Mouse (Mus musculus) kidney, embryonic 15.5 days (tissue): ENCODE results near the gene 1110059E24Rik. TPM values are rescaled to one million over a fixed set of nuclear protein-coding genes. Genes with fewer than 3 reads are reported as not detected.
A peak's percentile ranks its signal among the peaks of the same experiment; 100 is the strongest.

Experiments used
- ATAC-seq: fragments of 200-750 bp; cut with Nextera tagmentation; replicated peaks from 2 replicates; pipeline ENCODE4 v1.8.0; 2017; ENCODE audit warnings: moderate TSS enrichment; ENCODE audit not compliant: low FRiP score
- H3K27ac ChIP-seq: fragments of 300-500 bp; sonication (generic); 2 replicates; pipeline ENCODE4 v1.5.1; 2015; ENCODE audit warnings: mild to moderate bottlenecking, inconsistent platforms
- H3K27me3 ChIP-seq: fragments of 300-500 bp; sonication (generic); 2 replicates; pipeline ENCODE4 v1.6.1; 2015; ENCODE audit warnings: inconsistent platforms
- H3K36me3 ChIP-seq: fragments of 300-500 bp; sonication (generic); 2 replicates; pipeline ENCODE4 v1.6.1; 2015; ENCODE audit warnings: inconsistent platforms
- H3K4me1 ChIP-seq: fragments of 300-500 bp; sonication (generic); 2 replicates; pipeline ENCODE4 v1.6.1; 2015; ENCODE audit warnings: inconsistent platforms
- H3K4me2 ChIP-seq: fragments of 300-500 bp; sonication (generic); 2 replicates; pipeline ENCODE4 v1.6.1; 2015; ENCODE audit warnings: moderate library complexity, mild to moderate bottlenecking, inconsistent platforms
- H3K4me3 ChIP-seq: fragments of 300-500 bp; sonication (generic); replicated peaks from 2 replicates; pipeline ENCODE4 v1.5.1; 2015; ENCODE audit warnings: mild to moderate bottlenecking, inconsistent platforms
- H3K9ac ChIP-seq: fragments of 300-500 bp; sonication (generic); 2 replicates; pipeline ENCODE4 v1.6.1; 2015; ENCODE audit warnings: mild to moderate bottlenecking, inconsistent platforms
- H3K9me3 ChIP-seq: fragments of 300-500 bp; sonication (generic); replicated peaks from 2 replicates; pipeline ENCODE4 v1.6.1; 2016; ENCODE audit warnings: inconsistent platforms
- WGBS: fragments of 180-500 bp; shearing (Covaris S2); methylation state at CpG from one replicate; pipeline ENCODE4 v1.1.7; 2015; ENCODE audit warnings: mixed read lengths; 5-methylcytosine and 5-hydroxymethylcytosine counted together
- polyA plus RNA-seq: library from polyadenylated mRNA; unstranded; fragments of >200 nt; fragmentation: Nextera tagmentation; extraction: Ambion mirVana; gene quantifications from 2 replicates; pipeline ENCODE4 v1.2.1, GENCODE M21; 2015

Gene 1110059E24Rik
- polyA plus RNA-seq, result 61.9 and 62.2 TPM in 2 replicates

DNA sequence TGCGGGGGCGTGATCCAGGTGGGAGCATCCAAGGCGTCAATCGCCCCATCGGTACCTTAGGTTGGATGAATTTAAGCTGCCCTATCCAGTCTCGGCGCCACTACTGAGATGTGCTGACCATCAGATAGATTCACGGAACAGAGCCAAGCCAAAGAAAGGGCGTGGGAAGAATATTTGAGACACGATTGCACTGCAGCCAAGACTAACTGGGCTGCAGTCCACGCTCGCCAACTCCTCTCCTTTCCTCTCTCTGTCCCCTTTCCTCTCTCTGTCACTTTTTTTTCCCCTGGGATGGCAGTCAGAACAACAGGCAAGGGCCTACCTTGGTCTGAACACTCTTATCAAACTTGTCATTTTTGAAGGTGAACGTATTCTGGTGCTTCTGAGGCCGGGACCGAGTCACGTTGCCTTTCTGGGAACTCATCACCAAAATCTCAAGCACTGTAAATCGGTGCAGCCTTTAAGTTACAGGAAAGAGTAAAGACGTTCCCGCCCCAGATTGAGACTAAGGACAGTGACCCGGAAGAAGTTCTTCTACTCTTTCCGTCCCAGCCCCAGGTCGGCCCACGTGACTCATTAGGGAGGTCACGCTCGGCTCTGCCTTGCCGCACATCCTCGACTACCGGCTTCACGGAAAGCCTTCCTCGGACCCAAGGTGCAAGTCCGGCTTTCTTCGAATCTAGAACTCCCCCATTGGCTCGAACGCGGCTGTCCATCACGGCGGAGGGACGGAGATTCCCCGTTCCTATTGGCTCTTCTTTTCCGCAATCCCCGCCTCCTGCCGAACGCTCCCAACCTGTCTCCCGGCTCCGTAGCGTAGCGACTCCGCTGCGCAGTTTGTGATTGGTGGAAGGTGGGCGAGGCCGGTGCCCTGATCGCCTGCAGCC lies at the start of gene 1110059E24Rik:
TSS of gene 1110059E24Rik (minus strand) at position 692 of the 887 bp plus-strand sequence.
- Histone ChIP-seq H3K27me3 (no peaks in the 10 kb centered on the region), H3K9ac (peak within 1 kb of the TSS; percentile 92), H3K9me3 (no peaks in the 10 kb centered on the region), H3K27ac (peak within 1 kb of the TSS; percentile 99), H3K36me3 (no peaks in the 10 kb centered on the region), H3K4me3 (peak within 1 kb of the TSS; percentile 73), H3K4me2 (peak within 1 kb of the TSS; percentile 72), H3K4me1 (peaks cover 25% of the 10 kb centered on the region)
- ATAC-seq, result peak; percentile 99
- WGBS, result 7% methylated on average over 52 of the region's 52 CpGs

DNA sequence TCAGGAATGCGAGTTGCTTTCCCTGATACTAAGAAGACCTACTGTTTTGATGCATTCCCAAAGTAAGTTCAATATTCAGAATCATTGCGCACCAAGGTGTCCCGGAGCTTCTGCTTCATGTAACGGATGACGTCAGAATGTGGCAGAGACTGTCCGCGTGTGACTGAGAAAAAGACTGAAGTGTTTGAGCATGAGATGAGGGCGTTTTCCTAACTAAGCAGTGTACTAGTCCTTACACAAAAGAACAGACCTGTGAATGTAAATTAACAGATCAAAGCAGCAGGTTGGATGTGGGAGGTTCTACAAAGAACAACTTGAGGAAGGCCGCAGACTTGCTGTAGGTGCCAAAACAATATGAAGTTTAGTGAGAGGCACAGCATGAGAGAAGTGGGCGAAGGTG lies 28.2 kb upstream of the 1110059E24Rik start:
- Histone ChIP-seq H3K4me3 (no peak overlapping the region), H3K9ac (no peak overlapping the region)
- 95% methylated on average over 10 of the region's 10 CpGs for WGBS

GRCm38 (mm10) chr19:21680091-21680490 lies 27.3 kb upstream of the 1110059E24Rik start:
- WGBS, result 95% methylated on average over 3 of the region's 3 CpGs
- peaks cover 45% of the 10 kb centered on the region for H3K36me3 ChIP-seq
- H3K27me3 ChIP-seq, result no peaks in the 10 kb centered on the region
- H3K27ac ChIP-seq, result no peak overlapping the region
- no peak overlapping the region for H3K9ac ChIP-seq
- H3K4me1 ChIP-seq, result no peaks in the 10 kb centered on the region
- H3K4me2 ChIP-seq, result no peak overlapping the region
- no peaks in the 10 kb centered on the region; the same call in 1 of the 2 replicates for H3K9me3 ChIP-seq
- no peak overlapping the region for H3K4me3 ChIP-seq
- ATAC-seq, result no peak

More for the DNA sequence above, 28.2 kb upstream of the 1110059E24Rik start:
- Histone ChIP-seq H3K9me3 (no peaks in the 10 kb centered on the region), H3K36me3 (peaks cover 46% of the 10 kb centered on the region), H3K4me2 (no peak overlapping the region), H3K4me1 (no peaks in the 10 kb centered on the region), H3K27ac (no peak overlapping the region), H3K27me3 (no peaks in the 10 kb centered on the region)
- ATAC-seq, result no peak

DNA sequence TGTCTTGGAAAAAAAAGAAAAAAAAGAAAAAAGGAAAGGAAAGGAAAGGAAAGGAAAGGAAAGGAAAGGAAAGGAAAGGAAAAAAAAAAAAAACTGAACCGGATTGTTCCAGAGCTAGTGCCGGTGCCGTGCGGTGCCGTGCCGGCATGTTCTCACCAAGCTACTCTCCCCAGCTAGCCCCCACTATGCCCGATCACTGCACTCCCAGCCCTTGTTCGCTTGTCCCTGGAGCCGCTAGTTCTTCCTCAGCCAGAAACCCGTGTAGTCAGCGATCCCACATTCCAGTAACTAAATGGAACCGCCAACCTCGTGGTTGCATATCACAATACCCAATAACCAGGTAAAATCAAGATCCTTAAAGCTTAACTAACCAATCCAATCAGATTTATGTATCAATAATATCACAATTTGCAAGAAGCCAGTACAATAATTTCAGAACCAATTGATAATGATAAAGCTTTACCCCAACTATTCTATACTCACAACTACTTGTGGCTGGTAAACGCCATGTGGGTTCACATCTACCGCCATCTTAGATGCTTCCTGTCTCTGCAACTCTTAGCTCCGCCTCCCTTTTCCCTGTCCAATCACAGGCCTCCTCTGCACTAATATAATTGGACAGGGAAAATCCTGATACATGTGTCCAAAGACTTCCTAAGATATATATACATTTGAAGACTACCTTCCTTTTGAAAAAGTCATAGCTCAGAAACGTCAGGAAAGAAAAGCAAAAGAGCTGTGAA lies 21.7 kb upstream of the 1110059E24Rik start:
- no peak for ATAC-seq
- H3K4me2 ChIP-seq, result no peak overlapping the region
- no peak overlapping the region for H3K9ac ChIP-seq
- no peak overlapping the region for H3K27ac ChIP-seq
- no peaks in the 10 kb centered on the region for H3K4me1 ChIP-seq
- peaks cover 4% of the 10 kb centered on the region for H3K9me3 ChIP-seq
- 96% methylated on average over 17 of the region's 17 CpGs for WGBS
- H3K36me3 ChIP-seq, result peaks cover 28% of the 10 kb centered on the region; the same call in 1 of the 2 replicates
- no peak overlapping the region for H3K4me3 ChIP-seq
- H3K27me3 ChIP-seq, result no peaks in the 10 kb centered on the region

- H3K27ac ChIP-seq, result no peak overlapping the region
- no peaks in the 10 kb centered on the region for H3K27me3 ChIP-seq
- peaks cover 14% of the 10 kb centered on the region; the same call in 1 of the 2 replicates for H3K36me3 ChIP-seq
- H3K9me3 ChIP-seq, result peaks cover 4% of the 10 kb centered on the region; the same call in 1 of the 2 replicates
- H3K9ac ChIP-seq, result no peak overlapping the region
- no peak for ATAC-seq
- H3K4me2 ChIP-seq, result no peak overlapping the region
- no peaks in the 10 kb centered on the region for H3K4me1 ChIP-seq
- H3K4me3 ChIP-seq, result no peak overlapping the region
- WGBS, result 86% methylated on average over 4 of the region's 4 CpGs
These were observed 16.9 kb upstream of the 1110059E24Rik start for GRCm38 (mm10) chr19:21669650-21670049.

GRCm38 (mm10) chr19:21663756-21664456 lies 11.1 kb upstream of the 1110059E24Rik start:
- WGBS, result 74% methylated on average over 4 of the region's 4 CpGs
- no peak for ATAC-seq
- Histone ChIP-seq H3K27me3 (no peaks in the 10 kb centered on the region), H3K4me1 (0 out of 2 replicates have a peak, but pooled peaks cover 6% of the 10 kb centered on the region), H3K36me3 (no peaks in the 10 kb centered on the region), H3K9me3 (no peaks in the 10 kb centered on the region), H3K4me2 (no peak overlapping the region), H3K4me3 (no peak overlapping the region), H3K27ac (no peak overlapping the region), H3K9ac (no peak overlapping the region)

GRCm38 (mm10) chr19:21660734-21661133 lies 8.0 kb upstream of the 1110059E24Rik start:
- Histone ChIP-seq H3K27ac (no peak overlapping the region), H3K9me3 (no peaks in the 10 kb centered on the region), H3K4me1 (0 out of 2 replicates have a peak, but pooled peaks cover 6% of the 10 kb centered on the region), H3K9ac (no peak overlapping the region), H3K36me3 (no peaks in the 10 kb centered on the region), H3K4me2 (no peak overlapping the region), H3K4me3 (no peak overlapping the region), H3K27me3 (no peaks in the 10 kb centered on the region)
- ATAC-seq, result no peak
- WGBS, result 90% methylated on average over 1 of the region's 1 CpGs

- H3K27me3 ChIP-seq, result no peaks in the 10 kb centered on the region
- H3K36me3 ChIP-seq, result no peaks in the 10 kb centered on the region
- peak overlapping the region; percentile 72 for H3K4me2 ChIP-seq
- H3K9ac ChIP-seq, result no peak overlapping the region
- peaks cover 27% of the 10 kb centered on the region for H3K4me1 ChIP-seq
- 54% methylated on average over 7 of the region's 7 CpGs for WGBS
- peak overlapping the region; percentile 73 for H3K4me3 ChIP-seq
- H3K27ac ChIP-seq, result no peak overlapping the region
- H3K9me3 ChIP-seq, result no peaks in the 10 kb centered on the region
- ATAC-seq, result no peak
These were observed 2.0 kb upstream of the 1110059E24Rik start for GRCm38 (mm10) chr19:21654788-21655187.

- peak within 1 kb of the TSS; percentile 73 for H3K4me3 ChIP-seq
- no peaks in the 10 kb centered on the region for H3K27me3 ChIP-seq
- peak within 1 kb of the TSS; percentile 99 for H3K27ac ChIP-seq
- peak within 1 kb of the TSS; percentile 92 for H3K9ac ChIP-seq
- peak; percentile 58 for ATAC-seq
- no peaks in the 10 kb centered on the region for H3K9me3 ChIP-seq
- no peaks in the 10 kb centered on the region for H3K36me3 ChIP-seq
- H3K4me1 ChIP-seq, result peaks cover 20% of the 10 kb centered on the region
- H3K4me2 ChIP-seq, result peak within 1 kb of the TSS; percentile 72
- WGBS, result under 1% methylated on average over 95 of the region's 105 CpGs
These were observed 601 bp upstream of the 1110059E24Rik start, which contains the start of gene Abhd17b for GRCm38 (mm10) chr19:21653172-21653981. Gene Abhd17b, plus strand, starts transcription at chr19:21653185.

- H3K4me2 ChIP-seq, result peak overlapping the region; percentile 72
- no peaks in the 10 kb centered on the region for H3K9me3 ChIP-seq
- peaks cover 29% of the 10 kb centered on the region for H3K4me1 ChIP-seq
- 34% methylated on average over 6 of the region's 6 CpGs for WGBS
- peak overlapping the region; percentile 73 for H3K4me3 ChIP-seq
- no peaks in the 10 kb centered on the region for H3K27me3 ChIP-seq
- ATAC-seq, result no peak
- peak overlapping the region; percentile 92 for H3K9ac ChIP-seq
- no peaks in the 10 kb centered on the region for H3K36me3 ChIP-seq
- H3K27ac ChIP-seq, result peak overlapping the region; percentile 99
These were observed 1.1 kb downstream of the 1110059E24Rik start for GRCm38 (mm10) chr19:21651664-21652063.

- no peaks in the 10 kb centered on the region for H3K27me3 ChIP-seq
- WGBS, result 43% methylated on average over 6 of the region's 6 CpGs
- no peak overlapping the region for H3K4me2 ChIP-seq
- no peak overlapping the region for H3K9ac ChIP-seq
- peaks cover 19% of the 10 kb centered on the region; the same call in 1 of the 2 replicates for H3K4me1 ChIP-seq
- ATAC-seq, result 0 out of 2 replicates have a peak, but pooled peaks have one; percentile 13
- no peaks in the 10 kb centered on the region for H3K9me3 ChIP-seq
- no peak overlapping the region for H3K27ac ChIP-seq
- H3K4me3 ChIP-seq, result no peak overlapping the region
- no peaks in the 10 kb centered on the region for H3K36me3 ChIP-seq
These were observed 6.6 kb downstream of the 1110059E24Rik start for GRCm38 (mm10) chr19:21646142-21646541.
